Mouse (Mus musculus) liver, embryonic 14.5 days (tissue): Measurements from ENCODE around the gene Actn3.

Experiments
- CTCF ChIP-seq: IDR thresholded peaks from 2 replicates; pipeline ENCODE4 v1.5.1; 2016; ENCODE audit warnings: antibody characterized with exemption, low read depth, control low read depth
- EP300 ChIP-seq: IDR thresholded peaks from 2 replicates; pipeline ENCODE4 v1.6.1; 2016; ENCODE audit warnings: antibody characterized with exemption, low read depth

DNA sequence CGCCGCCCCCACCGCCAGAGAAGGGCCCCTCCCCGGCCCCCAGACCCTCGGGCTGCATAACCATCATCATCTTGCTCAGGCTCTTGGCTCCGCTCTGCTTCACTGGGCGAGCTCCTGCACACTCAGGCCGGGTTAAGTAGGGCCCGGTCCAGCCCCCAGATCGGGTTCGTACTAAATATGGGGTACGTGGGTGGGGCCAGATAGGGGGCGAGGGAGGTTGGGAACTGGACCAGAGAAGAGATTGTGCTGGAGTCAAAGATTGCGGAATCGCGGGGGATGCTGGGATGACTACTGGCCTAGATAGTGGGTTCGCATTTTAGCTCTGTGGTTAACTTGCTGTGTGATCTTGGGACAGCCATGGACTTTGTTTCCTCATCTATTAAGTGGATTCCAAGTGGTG lies at the start of gene Actn3:
- TF ChIP-seq EP300: no peak
- no peak for TF ChIP-seq CTCF
